Mouse (Mus musculus): Measurements from ENCODE around the gene Crispld2.

DNA sequence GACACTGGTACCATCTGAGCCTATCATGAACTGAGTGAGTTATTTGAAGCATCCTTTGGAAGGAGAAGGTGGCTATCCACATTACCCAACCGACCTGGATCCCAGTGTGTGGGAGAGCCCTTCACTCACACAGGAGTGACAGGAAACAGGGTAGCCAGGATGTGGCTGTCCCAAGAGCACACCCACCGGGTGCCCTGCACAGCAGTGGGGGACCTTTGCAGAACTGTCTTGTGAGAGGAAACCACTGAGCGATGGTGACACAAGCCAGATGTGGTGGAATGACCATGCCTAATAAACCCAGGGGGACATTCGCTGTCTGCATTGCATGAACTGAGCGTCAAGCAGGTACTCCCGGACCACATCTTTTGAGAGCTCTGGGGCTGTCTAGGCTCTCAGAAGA lies 34.8 kb downstream of the Crispld2 start:
- TF ChIP-seq GATA1 (IDR thresholded peaks at IDR 0.05; ENCODE audit: low read length), result no peak
- TF ChIP-seq TAL1 (IDR thresholded peaks at IDR 0.05; ENCODE audit: low read length), result no peak
